Mouse (Mus musculus) liver, embryonic 16.5 days (tissue): ENCODE measurements around the gene Ngef. TPM values are rescaled to one million over a fixed set of nuclear protein-coding genes. Genes with fewer than 3 reads are reported as not detected.

Experiments used
- ATAC-seq: fragments of 200-750 bp; cut with Nextera tagmentation; 2 replicates; pipeline ENCODE4 v1.8.0; 2017; ENCODE audit warnings: low read depth, mild to moderate bottlenecking, moderate number of reproducible peaks, moderate library complexity
- H3K27ac ChIP-seq: fragments of 300-500 bp; sonication (generic); 2 replicates; pipeline ENCODE4 v1.5.1; 2014; ENCODE audit warnings: mild to moderate bottlenecking, low read length
- H3K27me3 ChIP-seq: fragments of 300-500 bp; sonication (generic); 2 replicates; pipeline ENCODE4 v1.6.1; 2014; ENCODE audit warnings: low read depth, low read length, mixed read lengths; ENCODE audit not compliant: control insufficient read depth, insufficient read depth
- H3K36me3 ChIP-seq: fragments of 300-500 bp; sonication (generic); 2 replicates; pipeline ENCODE4 v1.6.1; 2014; ENCODE audit warnings: mild to moderate bottlenecking; ENCODE audit not compliant: control insufficient read depth, insufficient read depth
- H3K4me1 ChIP-seq: fragments of 300-500 bp; sonication (generic); 2 replicates; pipeline ENCODE4 v1.6.1; 2014; ENCODE audit warnings: low read depth, low read length, mixed read lengths; ENCODE audit not compliant: control insufficient read depth
- H3K4me2 ChIP-seq: fragments of 300-500 bp; sonication (generic); 2 replicates; pipeline ENCODE4 v1.6.1; 2014; ENCODE audit warnings: low read depth, low read length, mixed read lengths
- H3K4me3 ChIP-seq: fragments of 300-500 bp; sonication (generic); 2 replicates; pipeline ENCODE4 v1.5.1; 2014; ENCODE audit warnings: low read depth, mild to moderate bottlenecking, low read length
- H3K9ac ChIP-seq: fragments of 300-500 bp; sonication (generic); 2 replicates; pipeline ENCODE4 v1.6.1; 2014; ENCODE audit warnings: low read depth, low read length
- H3K9me3 ChIP-seq: fragments of 300-500 bp; sonication (generic); replicated peaks from 2 replicates; pipeline ENCODE4 v1.6.1; 2016; ENCODE audit warnings: low read length; ENCODE audit not compliant: control insufficient read depth
- WGBS: fragments of 180-500 bp; shearing (Covaris S2); extraction: QIAGEN DNeasy Blood & Tissue Kit; methylation state at CpG from one replicate; pipeline ENCODE4 v1.1.7; 2014; ENCODE audit not compliant: insufficient replicate concordance; 5-methylcytosine and 5-hydroxymethylcytosine counted together
- polyA plus RNA-seq: library from polyadenylated mRNA; unstranded; fragments of >200 nt; fragmentation: Nextera tagmentation; extraction: Ambion mirVana; gene quantifications from 2 replicates; pipeline ENCODE4 v1.2.1, GENCODE M21; 2015

Ngef gene
- polyA plus RNA-seq, 1 experiment from 2014 or later, result 10.3 TPM

- 84% methylated on average over 1 of the region's 1 CpGs for WGBS
These were observed 117.2 kb downstream of the Ngef start for GRCm38 (mm10) chr1:87456425-87456824.

GRCm38 (mm10) chr1:87449432-87449831 is 124.2 kb downstream of the Ngef start:
- Histone ChIP-seq H3K4me2 (no peak overlapping the region), H3K4me3 (no peak overlapping the region), H3K9me3 (no peaks in the 10 kb centered on the region), H3K27ac (no peak overlapping the region), H3K4me1 (no peaks in the 10 kb centered on the region), H3K36me3 (peaks cover 25% of the 10 kb centered on the region), H3K9ac (no peak overlapping the region), H3K27me3 (no peaks in the 10 kb centered on the region)
- 60% methylated on average over 4 of the region's 4 CpGs for WGBS
- ATAC-seq, result peak; percentile 72

More at GRCm38 (mm10) chr1:87456425-87456824, 117.2 kb downstream of the Ngef start:
- Histone ChIP-seq H3K4me1 (no peaks in the 10 kb centered on the region), H3K27me3 (no peaks in the 10 kb centered on the region), H3K9me3 (no peaks in the 10 kb centered on the region), H3K4me3 (no peak overlapping the region), H3K36me3 (no peaks in the 10 kb centered on the region), H3K4me2 (no peak overlapping the region), H3K27ac (no peak overlapping the region), H3K9ac (no peak overlapping the region)
- no peak for ATAC-seq

GRCm38 (mm10) chr1:87447183-87448104 is 126.2 kb downstream of the Ngef start:
- H3K27ac ChIP-seq, result no peak overlapping the region

GRCm38 (mm10) chr1:87436583-87436982 is 137.1 kb downstream of the Ngef start:
- Histone ChIP-seq H3K36me3 (peaks cover 38% of the 10 kb centered on the region), H3K4me1 (no peaks in the 10 kb centered on the region), H3K9ac (no peak overlapping the region), H3K27me3 (no peaks in the 10 kb centered on the region), H3K27ac (no peak overlapping the region), H3K4me2 (no peak overlapping the region), H3K9me3 (no peaks in the 10 kb centered on the region), H3K4me3 (no peak overlapping the region)
- no peak for ATAC-seq
- 73% methylated on average over 6 of the region's 6 CpGs for WGBS

More at GRCm38 (mm10) chr1:87447183-87448104, 126.2 kb downstream of the Ngef start:
- Histone ChIP-seq H3K9me3 (no peaks in the 10 kb centered on the region), H3K9ac (no peak overlapping the region), H3K27me3 (no peaks in the 10 kb centered on the region), H3K4me2 (no peak overlapping the region), H3K36me3 (peaks cover 38% of the 10 kb centered on the region), H3K4me1 (no peaks in the 10 kb centered on the region), H3K4me3 (no peak overlapping the region)
- no peak for ATAC-seq
- 40% methylated on average over 5 of the region's 5 CpGs for WGBS

- Histone ChIP-seq H3K36me3 (peaks cover 28% of the 10 kb centered on the region), H3K9me3 (no peaks in the 10 kb centered on the region), H3K9ac (no peak overlapping the region), H3K27me3 (no peaks in the 10 kb centered on the region), H3K4me1 (no peaks in the 10 kb centered on the region), H3K4me3 (no peak overlapping the region), H3K4me2 (no peak overlapping the region), H3K27ac (no peak overlapping the region)
- no peak for ATAC-seq
- WGBS, result 83% methylated on average over 2 of the region's 2 CpGs
These were observed 138.5 kb downstream of the Ngef start for GRCm38 (mm10) chr1:87435125-87435524.

Other genes starting within 250 kb of the Ngef start
- gene Gigyf2, start 246.9 kb downstream of the Ngef start, polyA plus RNA-seq, result 17.3 and 17.9 TPM in 2 replicates
- gene Kcnj13, start 179.1 kb downstream of the Ngef start, polyA plus RNA-seq, result 0.25 and 0.48 TPM in 2 replicates
- not detected in 2 replicates for gene Snorc, start 103.6 kb downstream of the Ngef start, polyA plus RNA-seq
- 0.65 and 0.69 TPM in 2 replicates for gene Neu2, start 64.0 kb downstream of the Ngef start, polyA plus RNA-seq
- 12.6 and 14.2 TPM in 2 replicates for gene Inpp5d, start 46.4 kb upstream of the Ngef start, polyA plus RNA-seq
- gene Atg16l1, start 182.0 kb upstream of the Ngef start, polyA plus RNA-seq, result 14.0 and 14.7 TPM in 2 replicates
- gene Sag, start 229.8 kb upstream of the Ngef start, polyA plus RNA-seq, result 0.46 and 0.50 TPM in 2 replicates